Mouse (Mus musculus) G1E (cell line): ENCODE data around the gene Atp6v1f. TPM values are rescaled to one million over a fixed set of nuclear protein-coding genes. Genes with fewer than 3 reads are reported as not detected.

Experiments
- ATAC-seq: 2 replicates; pipeline ENCODE4 v1.8.0; 2016; ENCODE audit warnings: mild to moderate bottlenecking; ENCODE audit not compliant: insufficient number of reproducible peaks, poor library complexity, low FRiP score, severe bottlenecking; ENCODE audit errors: extremely low read depth
- DNase-seq: peaks from one replicate; pipeline ENCODE4 v3.0.0; 2012; ENCODE audit warnings: low spot score
- H3K27me3 ChIP-seq: 2 replicates; pipeline ENCODE4 v1.6.1; 2012; ENCODE audit warnings: mild to moderate bottlenecking, low read length, inconsistent platforms; ENCODE audit not compliant: insufficient read depth
- H3K36me3 ChIP-seq: replicated peaks from 2 replicates; pipeline ENCODE3; 2012; ENCODE audit warnings: mild to moderate bottlenecking, inconsistent platforms
- H3K4me1 ChIP-seq: 2 replicates; pipeline ENCODE4 v1.6.1; 2012; ENCODE audit warnings: low read depth, low read length, inconsistent platforms, mixed read lengths; ENCODE audit not compliant: insufficient read depth
- H3K4me3 ChIP-seq: 2 replicates; pipeline ENCODE4 v1.5.1; 2012; ENCODE audit warnings: low read depth, mild to moderate bottlenecking, inconsistent platforms, low read length, moderate library complexity, mixed read lengths
- H3K9me3 ChIP-seq: replicated peaks from 2 replicates; pipeline ENCODE4 v1.6.1; 2012; ENCODE audit warnings: inconsistent platforms
- CTCF ChIP-seq: IDR thresholded peaks from 2 replicates; pipeline ENCODE4 v1.5.1; 2012; ENCODE audit warnings: low read depth, low read length, inconsistent platforms, mixed read lengths
- GATA1 ChIP-seq: IDR thresholded peaks from 2 replicates; pipeline ENCODE4 v1.6.1; 2012; ENCODE audit warnings: borderline replicate concordance, low read length, inconsistent platforms, mixed read lengths
- GATA2 ChIP-seq: IDR thresholded peaks from 2 replicates; pipeline ENCODE4 v1.6.1; 2012; ENCODE audit warnings: low read depth, low read length, inconsistent platforms, borderline replicate concordance
- POLR2AphosphoS5 ChIP-seq: IDR thresholded peaks from 2 replicates; pipeline ENCODE4 v1.6.1; 2012; ENCODE audit warnings: low read depth, low read length, inconsistent platforms; ENCODE audit not compliant: insufficient replicate concordance
- TAL1 ChIP-seq: conservative IDR thresholded peaks from 2 replicates; pipeline ENCODE4 v1.6.1; 2012; ENCODE audit warnings: low read depth, low read length, inconsistent platforms, mixed read lengths
- polyA plus RNA-seq: library from polyadenylated mRNA; stranded (reverse); fragments of >175 nt; gene quantifications from 2 replicates; pipeline ENCODE4 v1.2.3, GENCODE M21; 2012
- total RNA-seq, 2 experiments: library from RNA; stranded (forward) in 1 of 2; stranded (reverse) in 1 of 2; fragments of 200-1000 nt in 1 of 2; fragments of >200 nt in 1 of 2; fragmentation: Nextera tagmentation in 1 of 2; gene quantifications; 2 replicates each; pipeline ENCODE4 v1.2.3; 2014 to 2017

Gene Atp6v1f
- total RNA-seq (2014; fragmentation: Nextera tagmentation) (138 and 150 TPM in 2 replicates), total RNA-seq (2017) (201 and 265 TPM in 2 replicates), polyA plus RNA-seq (270 and 339 TPM in 2 replicates)

- DNase-seq, result peak; percentile 98
Observed at GRCm38 (mm10) chr6:29467583-29468354, at the start of gene Atp6v1f. Gene Atp6v1f, plus strand, starts transcription at chr6:29467718.

GRCm38 (mm10) chr6:29420596-29420995 is 46.9 kb upstream of the Atp6v1f start:
- ATAC-seq (no peak), DNase-seq (no peak)
- Histone ChIP-seq H3K4me1 (peaks cover 4% of the 10 kb centered on the region), H3K4me3 (no peak overlapping the region), H3K9me3 (no peaks in the 10 kb centered on the region), H3K27me3 (peaks cover 73% of the 10 kb centered on the region), H3K36me3 (no peaks in the 10 kb centered on the region)
- TF ChIP-seq POLR2AphosphoS5, result no peak
- no peak for TF ChIP-seq GATA1
- TF ChIP-seq CTCF, result no peak
- TF ChIP-seq GATA2, result no peak
- TF ChIP-seq TAL1, result no peak

More at GRCm38 (mm10) chr6:29467583-29468354, at the start of gene Atp6v1f:
- H3K27me3 ChIP-seq, result peaks cover 9% of the 10 kb centered on the region
- peaks cover 38% of the 10 kb centered on the region for H3K36me3 ChIP-seq
- no peak for TF ChIP-seq TAL1
- peaks cover 22% of the 10 kb centered on the region for H3K4me1 ChIP-seq
- no peaks in the 10 kb centered on the region for H3K9me3 ChIP-seq
- ATAC-seq, result peak; percentile 86
- H3K4me3 ChIP-seq, result peak within 1 kb of the TSS; percentile 78

- TF ChIP-seq CTCF (no peak), POLR2AphosphoS5 (no peak), GATA1 (no peak), GATA2 (no peak), TAL1 (no peak)
- H3K4me1 ChIP-seq, result peaks cover under 1% of the 10 kb centered on the region; the same call in 1 of the 2 replicates
- no peak overlapping the region for H3K4me3 ChIP-seq
- H3K9me3 ChIP-seq, result no peaks in the 10 kb centered on the region
- H3K27me3 ChIP-seq, result peaks cover 42% of the 10 kb centered on the region
- DNase-seq, result no peak
- no peaks in the 10 kb centered on the region for H3K36me3 ChIP-seq
- ATAC-seq, result no peak
Observed at GRCm38 (mm10) chr6:29425118-29425517, 42.4 kb upstream of the Atp6v1f start.

- H3K4me3 ChIP-seq, result no peak overlapping the region
- H3K27me3 ChIP-seq, result peaks cover 43% of the 10 kb centered on the region
- TF ChIP-seq CTCF (no peak), TAL1 (no peak), GATA2 (no peak), POLR2AphosphoS5 (no peak), GATA1 (no peak)
- H3K9me3 ChIP-seq, result no peaks in the 10 kb centered on the region
- H3K4me1 ChIP-seq, result peaks cover 11% of the 10 kb centered on the region
- no peaks in the 10 kb centered on the region for H3K36me3 ChIP-seq
- DNase-seq (no peak), ATAC-seq (no peak)
Observed at GRCm38 (mm10) chr6:29426331-29426730, 41.2 kb upstream of the Atp6v1f start.

- H3K9me3 ChIP-seq, result no peaks in the 10 kb centered on the region
- peaks cover 38% of the 10 kb centered on the region for H3K27me3 ChIP-seq
- no peak for ATAC-seq
- no peak for TF ChIP-seq GATA1
- TF ChIP-seq POLR2AphosphoS5, result no peak
- no peak for TF ChIP-seq CTCF
- no peak for TF ChIP-seq GATA2
- no peak for TF ChIP-seq TAL1
- H3K36me3 ChIP-seq, result no peaks in the 10 kb centered on the region
- peaks cover 25% of the 10 kb centered on the region for H3K4me1 ChIP-seq
- H3K4me3 ChIP-seq, result no peak overlapping the region
- DNase-seq, result no peak
Observed at GRCm38 (mm10) chr6:29428171-29428570, 39.3 kb upstream of the Atp6v1f start.

GRCm38 (mm10) chr6:29430681-29431420 is 36.7 kb upstream of the Atp6v1f start:
- peaks cover 49% of the 10 kb centered on the region for H3K27me3 ChIP-seq
- H3K4me3 ChIP-seq, result no peak overlapping the region
- DNase-seq (no peak), ATAC-seq (no peak)
- H3K36me3 ChIP-seq, result no peaks in the 10 kb centered on the region
- peaks cover 5% of the 10 kb centered on the region for H3K9me3 ChIP-seq
- peaks cover 52% of the 10 kb centered on the region for H3K4me1 ChIP-seq
- TF ChIP-seq CTCF, result no peak
- no peak for TF ChIP-seq POLR2AphosphoS5
- TF ChIP-seq TAL1, result no peak
- no peak for TF ChIP-seq GATA1
- no peak for TF ChIP-seq GATA2
